Mouse (Mus musculus) midbrain, embryonic 13.5 days (tissue): ENCODE measurements around the gene Lgi2. TPM values are rescaled to one million over a fixed set of nuclear protein-coding genes. Genes with fewer than 3 reads are reported as not detected.

Source experiments
- ATAC-seq: fragments of 200-750 bp; cut with Nextera tagmentation; 2 replicates; pipeline ENCODE4 v1.8.0; 2017; ENCODE audit warnings: mild to moderate bottlenecking, moderate TSS enrichment, moderate library complexity
- H3K27ac ChIP-seq: fragments of 300-500 bp; sonication (generic); 2 replicates; pipeline ENCODE4 v1.5.1; 2015; ENCODE audit warnings: inconsistent platforms, mild to moderate bottlenecking, moderate library complexity
- H3K27me3 ChIP-seq: fragments of 300-500 bp; sonication (generic); 2 replicates; pipeline ENCODE4 v1.6.1; 2015; ENCODE audit warnings: mild to moderate bottlenecking, inconsistent platforms
- H3K36me3 ChIP-seq: fragments of 300-500 bp; sonication (generic); 2 replicates; pipeline ENCODE4 v1.6.1; 2015; ENCODE audit warnings: mild to moderate bottlenecking, inconsistent platforms
- H3K4me1 ChIP-seq: fragments of 300-500 bp; sonication (generic); replicated peaks from 2 replicates; pipeline ENCODE4 v1.6.1; 2015; ENCODE audit warnings: inconsistent platforms
- H3K4me2 ChIP-seq: fragments of 300-500 bp; sonication (generic); replicated peaks from 2 replicates; pipeline ENCODE4 v1.6.1; 2015; ENCODE audit warnings: moderate library complexity, mild to moderate bottlenecking, inconsistent platforms
- H3K4me3 ChIP-seq: fragments of 300-500 bp; sonication (generic); replicated peaks from 2 replicates; pipeline ENCODE4 v1.5.1; 2015; ENCODE audit warnings: mild to moderate bottlenecking, inconsistent platforms
- H3K9ac ChIP-seq: fragments of 300-500 bp; sonication (generic); replicated peaks from 2 replicates; pipeline ENCODE4 v1.6.1; 2015; ENCODE audit warnings: mild to moderate bottlenecking, inconsistent platforms
- H3K9me3 ChIP-seq: fragments of 300-500 bp; sonication (generic); 2 replicates; pipeline ENCODE4 v1.6.1; 2016; ENCODE audit warnings: mild to moderate bottlenecking, inconsistent platforms
- WGBS: fragments of 180-500 bp; shearing (Covaris S2); methylation state at CpG from one replicate; pipeline ENCODE4 v1.1.7; 2015; 5-methylcytosine and 5-hydroxymethylcytosine counted together
- polyA plus RNA-seq: library from polyadenylated mRNA; unstranded; fragments of >200 nt; fragmentation: Nextera tagmentation; extraction: Ambion mirVana; gene quantifications from 2 replicates; pipeline ENCODE4 v1.2.1, GENCODE M21; 2015

The Lgi2 gene
- polyA plus RNA-seq, 1 experiment from 2014 or later: 1.8 TPM

DNA sequence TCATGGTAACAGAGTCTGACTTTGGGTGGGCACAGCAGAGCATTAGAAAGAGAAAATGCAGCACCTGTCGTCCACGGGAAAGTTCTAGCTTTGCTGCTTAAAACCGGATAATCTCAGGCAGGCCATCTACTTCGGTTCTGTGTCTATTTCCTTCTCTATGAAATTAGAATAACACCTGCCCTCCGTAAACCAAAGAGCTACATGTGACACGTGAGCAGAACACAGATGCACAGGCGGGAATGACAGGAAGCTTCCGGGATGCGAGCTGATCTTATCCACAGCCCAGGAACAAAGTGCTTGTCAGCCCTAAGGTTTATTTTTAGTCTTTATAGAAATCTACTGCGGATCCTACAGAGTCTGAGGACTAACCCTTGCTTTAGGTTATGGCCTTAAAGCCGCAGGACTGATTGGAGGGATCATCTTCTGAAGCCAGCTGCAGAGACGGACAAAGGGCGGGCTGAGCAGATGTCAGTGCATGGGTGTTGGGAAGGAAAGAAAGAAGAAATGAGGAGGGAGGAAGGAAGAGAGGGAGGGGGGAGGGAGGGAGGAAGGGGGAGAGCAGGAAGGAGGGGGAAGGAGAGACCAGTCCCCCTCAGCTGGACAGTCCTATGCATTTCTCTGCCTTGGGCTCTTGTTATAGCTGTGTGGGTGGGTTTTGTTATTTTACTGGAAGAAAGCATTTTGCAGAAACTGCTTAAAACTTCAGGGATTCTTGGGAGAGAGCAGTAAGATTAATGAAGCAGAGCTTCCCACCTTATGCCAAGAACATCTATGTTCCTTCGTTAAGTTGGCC is 31.3 kb downstream of the Lgi2 start:
- no peaks in the 10 kb centered on the region for H3K9me3 ChIP-seq
- H3K4me3 ChIP-seq: no peak overlapping the region
- H3K27ac ChIP-seq: no peak overlapping the region
- H3K9ac ChIP-seq: no peak overlapping the region
- 76% methylated on average over 14 of the region's 14 CpGs for WGBS
- no peak overlapping the region for H3K4me2 ChIP-seq
- 0 out of 2 replicates have a peak, but pooled peaks cover 14% of the 10 kb centered on the region for H3K4me1 ChIP-seq
- no peak for ATAC-seq
- no peaks in the 10 kb centered on the region for H3K27me3 ChIP-seq
- H3K36me3 ChIP-seq: no peaks in the 10 kb centered on the region

DNA sequence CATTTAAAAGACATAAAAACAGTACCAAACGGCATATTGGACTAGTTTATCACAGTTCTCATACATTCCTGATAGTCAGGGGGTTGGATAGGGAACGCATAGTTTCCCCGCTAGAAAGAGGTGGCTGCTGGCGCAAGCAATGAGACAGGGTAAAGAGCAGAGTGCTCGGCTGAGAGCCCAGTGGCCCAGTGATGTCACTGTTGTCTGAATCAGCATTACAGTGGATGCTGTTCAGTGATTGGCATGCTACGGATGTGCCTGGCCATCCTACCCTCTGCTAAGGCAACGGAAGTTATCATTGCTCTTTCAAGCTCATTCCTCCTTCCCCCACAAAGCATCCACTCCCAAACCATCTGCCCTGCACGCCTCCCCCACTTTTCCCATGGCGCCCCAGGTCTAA is 32.6 kb downstream of the Lgi2 start:
- no peak overlapping the region for H3K4me2 ChIP-seq
- no peaks in the 10 kb centered on the region for H3K36me3 ChIP-seq
- WGBS: 88% methylated on average over 9 of the region's 9 CpGs
- H3K27me3 ChIP-seq: no peaks in the 10 kb centered on the region
- H3K9ac ChIP-seq: no peak overlapping the region
- H3K27ac ChIP-seq: no peak overlapping the region
- no peak for ATAC-seq
- H3K4me3 ChIP-seq: no peak overlapping the region
- no peaks in the 10 kb centered on the region for H3K9me3 ChIP-seq
- H3K4me1 ChIP-seq: 0 out of 2 replicates have a peak, but pooled peaks cover 14% of the 10 kb centered on the region

DNA sequence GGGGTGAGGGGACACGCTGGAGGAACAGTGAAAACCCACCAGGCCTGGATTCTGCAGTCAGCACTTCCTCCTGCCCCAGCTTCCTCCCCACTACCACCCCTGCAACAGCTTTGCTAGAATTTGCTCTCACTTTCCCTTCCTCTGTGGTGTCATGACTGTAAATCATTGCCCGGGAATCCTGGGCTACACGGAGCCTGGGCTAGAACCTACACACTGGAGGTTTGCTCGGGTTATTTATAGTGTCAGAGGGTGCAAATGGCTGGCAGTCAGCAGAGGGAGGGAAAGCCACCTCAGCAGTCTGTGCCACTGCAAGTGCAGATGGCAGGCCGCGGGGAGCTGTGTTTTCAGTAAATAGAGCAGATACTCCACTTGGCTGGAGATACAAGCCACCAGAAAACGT is 37.7 kb downstream of the Lgi2 start:
- no peak for ATAC-seq
- Histone ChIP-seq H3K4me2 (no peak overlapping the region), H3K9me3 (no peaks in the 10 kb centered on the region), H3K4me3 (no peak overlapping the region), H3K4me1 (no peaks in the 10 kb centered on the region), H3K27me3 (no peaks in the 10 kb centered on the region), H3K9ac (no peak overlapping the region), H3K27ac (no peak overlapping the region), H3K36me3 (no peaks in the 10 kb centered on the region)
- 70% methylated on average over 7 of the region's 7 CpGs for WGBS

DNA sequence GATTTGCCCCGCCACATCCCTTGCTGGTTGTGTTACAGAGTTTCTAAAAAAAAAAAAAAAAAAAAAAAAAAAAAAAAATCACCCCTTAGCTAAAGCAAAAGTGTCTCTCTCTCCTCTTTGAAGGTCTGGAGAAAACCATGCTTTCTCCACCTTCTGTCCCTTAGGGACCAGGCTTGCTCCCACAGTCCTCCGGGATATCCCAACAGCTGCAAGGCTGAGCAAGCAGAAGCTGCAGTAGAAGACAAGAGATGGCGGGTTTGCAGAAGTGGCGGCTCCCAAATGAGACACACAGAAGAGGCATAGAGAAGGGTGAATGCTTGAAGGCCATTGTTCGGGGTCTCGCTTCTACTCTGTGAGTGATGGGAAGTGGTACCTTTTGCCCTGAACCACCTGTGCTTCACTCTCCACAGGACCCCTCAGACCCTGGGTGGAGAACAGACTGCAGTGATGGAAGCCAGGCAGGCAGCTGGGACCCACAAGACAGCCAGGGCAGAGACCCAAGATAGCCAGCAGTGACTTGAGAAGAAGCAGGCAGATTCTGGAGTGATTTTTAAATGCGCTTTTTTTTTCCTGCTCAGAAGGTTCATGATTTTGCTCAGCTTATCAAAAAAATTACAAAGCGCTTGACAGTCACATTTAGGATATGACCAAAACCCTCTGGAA is 39.8 kb downstream of the Lgi2 start:
- Histone ChIP-seq H3K27ac (no peak overlapping the region), H3K4me3 (no peak overlapping the region), H3K4me1 (no peaks in the 10 kb centered on the region), H3K27me3 (no peaks in the 10 kb centered on the region), H3K9me3 (no peaks in the 10 kb centered on the region), H3K4me2 (no peak overlapping the region), H3K36me3 (no peaks in the 10 kb centered on the region), H3K9ac (no peak overlapping the region)
- WGBS: 90% methylated on average over 8 of the region's 8 CpGs
- no peak for ATAC-seq

DNA sequence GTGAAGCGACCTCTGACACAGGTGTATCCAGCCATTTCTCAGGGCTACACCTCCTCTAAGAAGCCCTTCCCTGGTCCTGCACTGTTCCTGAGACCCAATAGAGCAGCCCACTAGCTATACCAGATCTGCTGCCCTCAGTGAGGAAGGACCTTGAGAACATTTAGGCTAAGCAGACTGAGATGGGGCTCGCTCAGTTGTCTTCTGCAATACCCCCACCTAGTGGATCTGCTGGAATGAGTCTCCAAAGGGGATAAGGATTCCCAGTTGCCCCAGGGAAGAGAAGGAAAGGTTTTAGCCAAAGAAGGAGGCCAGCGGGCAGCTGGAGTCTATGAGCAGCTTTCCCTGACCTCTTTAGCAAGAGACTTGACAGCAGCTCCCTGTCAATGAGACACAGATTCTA is 42.1 kb downstream of the Lgi2 start:
- Histone ChIP-seq H3K27ac (no peak overlapping the region), H3K36me3 (no peaks in the 10 kb centered on the region), H3K4me3 (no peak overlapping the region), H3K27me3 (no peaks in the 10 kb centered on the region), H3K4me2 (no peak overlapping the region), H3K9me3 (no peaks in the 10 kb centered on the region), H3K4me1 (no peaks in the 10 kb centered on the region), H3K9ac (no peak overlapping the region)
- peak; percentile 58 for ATAC-seq
- 48% methylated on average over 3 of the region's 3 CpGs for WGBS

DNA sequence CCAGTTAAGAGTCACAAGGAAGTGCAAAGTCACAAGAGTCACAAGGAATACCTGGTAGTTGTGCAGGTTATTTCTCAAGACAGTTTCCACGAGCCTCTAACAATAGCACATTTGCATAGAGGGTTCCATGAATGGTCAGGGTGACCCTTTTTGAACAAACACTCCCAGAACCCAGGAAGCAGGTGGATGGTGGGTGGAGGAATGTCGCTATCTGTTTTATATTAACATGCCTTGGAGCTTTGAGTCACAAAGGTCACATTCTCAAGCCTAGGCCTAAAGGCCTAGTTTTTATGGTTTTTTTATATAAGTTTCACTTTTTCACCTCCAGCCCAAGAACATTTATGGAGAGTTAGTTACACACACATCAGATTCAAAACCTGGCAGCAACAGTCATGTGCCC is 46.3 kb downstream of the Lgi2 start:
- Histone ChIP-seq H3K9ac (no peak overlapping the region), H3K4me1 (peaks cover 4% of the 10 kb centered on the region), H3K4me3 (no peak overlapping the region), H3K36me3 (no peaks in the 10 kb centered on the region), H3K27ac (no peak overlapping the region), H3K9me3 (no peaks in the 10 kb centered on the region), H3K27me3 (peaks cover 4% of the 10 kb centered on the region; the same call in 1 of the 2 replicates), H3K4me2 (no peak overlapping the region)
- ATAC-seq: no peak
- 91% methylated on average over 2 of the region's 2 CpGs for WGBS

DNA sequence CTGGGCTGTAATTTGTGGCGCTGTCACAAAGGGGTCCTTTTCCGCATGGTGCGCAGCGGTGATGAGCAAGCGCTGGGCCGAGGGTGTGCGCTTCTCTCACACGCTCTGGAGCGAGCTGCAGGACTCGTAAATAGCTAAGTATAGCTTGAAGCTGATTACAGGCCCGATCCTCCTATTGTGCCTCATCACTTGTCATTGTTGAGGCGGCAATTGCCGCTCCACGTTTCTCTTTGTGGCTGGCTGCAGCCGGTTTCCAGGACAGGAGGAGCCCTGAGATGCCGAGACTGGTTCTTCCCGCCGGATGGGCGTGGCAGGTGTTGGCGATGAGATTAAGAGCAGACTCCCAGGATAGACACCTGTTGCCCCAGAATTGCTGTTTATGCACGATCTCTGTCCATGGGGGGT is 50.2 kb downstream of the Lgi2 start:
- H3K4me2 ChIP-seq: peak overlapping the region; percentile 70
- H3K36me3 ChIP-seq: no peaks in the 10 kb centered on the region
- peaks cover 4% of the 10 kb centered on the region; the same call in 1 of the 2 replicates for H3K27me3 ChIP-seq
- H3K9me3 ChIP-seq: no peaks in the 10 kb centered on the region
- H3K4me1 ChIP-seq: peaks cover 4% of the 10 kb centered on the region
- H3K9ac ChIP-seq: peak overlapping the region; percentile 65
- 9% methylated on average over 21 of the region's 21 CpGs for WGBS
- peak; percentile 81 for ATAC-seq
- H3K27ac ChIP-seq: 0 out of 2 replicates have a peak overlapping the region, but pooled peaks have one; percentile 47
- peak overlapping the region; percentile 42 for H3K4me3 ChIP-seq

DNA sequence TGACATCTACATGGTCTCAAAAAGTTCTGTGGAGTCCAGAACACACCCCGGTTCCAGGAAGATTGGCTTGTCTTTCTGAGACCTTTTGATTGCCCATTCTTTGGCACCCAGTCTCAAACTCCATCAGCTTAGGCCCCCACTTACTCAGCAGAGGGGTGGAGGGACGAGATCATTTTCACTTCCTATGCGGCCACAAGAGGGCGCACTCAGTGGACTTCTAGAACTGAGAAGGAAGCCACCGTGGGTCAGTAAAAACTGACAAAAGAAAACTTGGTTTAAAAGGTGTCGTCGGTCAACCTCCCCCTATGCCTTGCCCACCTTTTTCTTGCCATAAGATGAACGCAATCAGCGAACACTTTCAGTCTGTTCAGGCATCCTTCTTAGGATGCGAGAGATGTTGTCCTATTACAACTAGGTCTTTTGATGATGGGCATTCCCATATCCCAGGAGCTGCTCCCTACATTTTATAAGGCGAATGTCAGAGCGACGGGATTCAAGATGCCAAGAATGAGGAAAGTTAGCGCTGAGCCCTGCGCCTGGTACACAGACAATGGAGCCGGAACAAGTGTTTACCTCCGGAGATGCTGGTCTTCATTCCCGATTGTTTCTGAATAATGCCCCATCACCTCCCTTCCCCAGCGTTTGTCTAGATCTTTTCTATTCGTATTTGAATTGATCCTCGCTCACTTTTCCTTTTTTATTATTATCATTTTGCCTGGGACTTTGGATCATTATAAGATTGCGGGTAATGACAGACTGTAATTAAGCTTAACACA is 50.8 kb downstream of the Lgi2 start:
- peaks cover 4% of the 10 kb centered on the region for H3K4me1 ChIP-seq
- H3K9ac ChIP-seq: peak overlapping the region; percentile 65
- 15% methylated on average over 22 of the region's 22 CpGs for WGBS
- H3K36me3 ChIP-seq: no peaks in the 10 kb centered on the region
- no peak overlapping the region for H3K27ac ChIP-seq
- peak; percentile 66 for ATAC-seq
- H3K4me3 ChIP-seq: peak overlapping the region; percentile 42
- no peaks in the 10 kb centered on the region for H3K9me3 ChIP-seq
- peaks cover 4% of the 10 kb centered on the region; the same call in 1 of the 2 replicates for H3K27me3 ChIP-seq
- peak overlapping the region; percentile 70 for H3K4me2 ChIP-seq

DNA sequence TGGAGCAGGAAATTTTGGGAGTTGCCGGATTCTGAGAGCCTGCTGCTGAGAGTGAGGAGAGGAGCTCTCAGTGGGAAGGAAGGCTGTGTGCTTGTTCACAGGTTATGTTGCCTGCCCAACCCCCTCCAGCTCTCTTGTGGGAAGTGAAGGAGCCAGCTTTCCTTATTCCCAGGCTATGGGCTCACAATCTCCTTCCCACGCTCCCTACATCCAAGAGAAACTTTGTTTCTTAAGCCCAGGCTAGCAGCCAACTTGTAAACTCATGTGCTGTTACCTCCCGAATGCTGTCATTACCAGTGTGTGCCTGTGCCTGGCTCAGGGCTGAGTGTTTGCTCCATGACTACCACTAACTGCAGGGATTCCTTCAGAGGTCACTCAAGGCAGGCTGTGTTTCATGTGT is 55.2 kb downstream of the Lgi2 start:
- Histone ChIP-seq H3K9me3 (no peaks in the 10 kb centered on the region), H3K36me3 (no peaks in the 10 kb centered on the region), H3K4me2 (no peak overlapping the region), H3K27me3 (no peaks in the 10 kb centered on the region), H3K4me3 (no peak overlapping the region), H3K4me1 (peaks cover under 1% of the 10 kb centered on the region), H3K27ac (no peak overlapping the region), H3K9ac (no peak overlapping the region)
- WGBS: 82% methylated on average over 3 of the region's 3 CpGs
- ATAC-seq: no peak

DNA sequence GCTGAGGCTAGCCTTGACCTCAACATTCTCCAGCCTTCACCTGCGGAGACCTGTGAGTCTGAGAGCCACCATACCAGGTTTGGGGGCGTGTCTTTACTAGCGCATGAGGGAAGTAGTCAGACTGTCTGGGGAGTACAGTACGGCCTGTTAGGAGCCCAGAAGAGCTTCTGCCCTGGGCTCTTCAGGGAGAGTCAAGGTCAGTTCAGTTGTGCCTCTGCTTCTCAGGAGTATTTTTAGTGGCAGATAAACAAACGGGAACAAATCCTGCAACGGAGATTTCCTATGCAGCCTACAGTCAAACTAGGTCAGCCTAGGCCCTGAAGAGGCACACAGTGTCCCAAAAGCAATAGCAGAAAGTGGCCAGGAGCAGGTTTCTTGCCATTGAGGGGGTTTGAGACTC is 56.8 kb downstream of the Lgi2 start:
- Histone ChIP-seq H3K27me3 (no peaks in the 10 kb centered on the region), H3K4me2 (no peak overlapping the region), H3K4me1 (no peaks in the 10 kb centered on the region), H3K27ac (no peak overlapping the region), H3K36me3 (no peaks in the 10 kb centered on the region), H3K4me3 (no peak overlapping the region), H3K9me3 (no peaks in the 10 kb centered on the region), H3K9ac (no peak overlapping the region)
- WGBS: 92% methylated on average over 6 of the region's 6 CpGs
- ATAC-seq: no peak

DNA sequence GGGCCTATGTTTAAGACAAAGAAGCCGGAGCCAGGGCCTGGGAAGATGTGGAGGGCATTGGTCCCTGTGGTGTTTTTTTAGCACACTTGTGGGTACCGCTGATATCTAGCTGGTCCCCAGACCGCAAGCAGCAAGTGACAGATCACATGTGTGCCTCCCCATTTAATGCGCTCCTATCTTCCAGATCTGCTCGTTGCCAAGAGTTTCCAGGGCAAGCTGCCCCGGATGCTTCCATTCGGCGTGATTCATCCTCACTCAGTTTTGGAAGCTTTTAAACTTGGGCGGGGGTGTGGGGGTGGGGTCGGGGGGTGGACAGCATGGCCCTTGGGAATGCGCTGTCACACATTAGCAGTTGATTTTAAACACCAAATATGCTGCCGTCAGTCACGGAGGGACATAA is 61.6 kb downstream of the Lgi2 start:
- 89% methylated on average over 13 of the region's 13 CpGs for WGBS
- Histone ChIP-seq H3K9me3 (no peaks in the 10 kb centered on the region), H3K4me3 (no peak overlapping the region), H3K9ac (no peak overlapping the region), H3K27ac (no peak overlapping the region), H3K4me1 (no peaks in the 10 kb centered on the region), H3K4me2 (no peak overlapping the region), H3K27me3 (no peaks in the 10 kb centered on the region), H3K36me3 (no peaks in the 10 kb centered on the region)
- no peak for ATAC-seq

DNA sequence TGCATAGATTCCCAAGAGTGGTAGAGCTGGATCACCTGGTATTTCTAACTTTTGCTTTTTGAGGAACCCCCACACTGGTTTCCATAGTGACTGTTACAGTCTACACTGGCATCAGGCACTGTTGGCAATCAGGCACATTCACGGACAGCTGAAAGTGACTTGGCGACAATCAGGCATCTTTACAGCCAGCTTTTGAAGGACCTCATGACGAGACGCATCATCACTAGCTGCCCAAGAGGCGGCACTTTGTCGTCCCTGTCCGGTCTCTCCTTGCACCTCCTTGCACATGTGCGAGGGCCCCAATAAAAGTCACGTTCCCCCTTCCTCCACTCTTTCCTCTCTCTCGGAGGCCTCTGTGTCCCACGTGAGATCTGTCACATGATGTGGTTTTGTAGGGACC is 62.1 kb downstream of the Lgi2 start:
- H3K9ac ChIP-seq: no peak overlapping the region
- no peak for ATAC-seq
- WGBS: 92% methylated on average over 11 of the region's 11 CpGs

More for the DNA sequence above, 62.1 kb downstream of the Lgi2 start:
- H3K9me3 ChIP-seq: no peaks in the 10 kb centered on the region
- H3K36me3 ChIP-seq: no peaks in the 10 kb centered on the region
- no peak overlapping the region for H3K4me2 ChIP-seq
- H3K4me3 ChIP-seq: no peak overlapping the region
- H3K27me3 ChIP-seq: no peaks in the 10 kb centered on the region
- H3K4me1 ChIP-seq: no peaks in the 10 kb centered on the region
- no peak overlapping the region for H3K27ac ChIP-seq
